Mouse (Mus musculus) left cerebral cortex, adult 6 months (tissue): ENCODE measurements around the gene Dtd2. TPM values are rescaled to one million over a fixed set of nuclear protein-coding genes. Genes with fewer than 3 reads are reported as not detected.

ENCODE experiments used
- long read RNA-seq, 2 experiments: library from polyadenylated mRNA; unstranded; transcript quantifications; one replicate each; pipeline ENCODE4 v2.0.0; 2019 to 2020
- polyA plus RNA-seq: library from polyadenylated mRNA; unstranded; fragments of <200 nt; fragmentation: Nextera tagmentation; gene quantifications from 2 replicates; pipeline ENCODE4 v1.2.3, GENCODE M21; 2021

Dtd2 gene
- polyA plus RNA-seq = 15.3 and 19.3 TPM in 2 replicates
- long read RNA-seq, experiment 1, transcript Dtd2-201 (3 exons, 2,564 nt) = major isoform, 31 of 60 reads
- long read RNA-seq, experiment 1, partial matches to known transcripts = 15 of 60 reads
- long read RNA-seq, experiment 1, other reads (novel, unspliced or antisense) = 10 of 60 reads
- long read RNA-seq, experiment 2, transcript Dtd2-201 (3 exons, 2,564 nt) = major isoform, 21 of 40 reads
- long read RNA-seq, experiment 2, partial matches to known transcripts = 0 of 40 reads
- long read RNA-seq, experiment 2, other reads (novel, unspliced or antisense) = 15 of 40 reads

DNA sequence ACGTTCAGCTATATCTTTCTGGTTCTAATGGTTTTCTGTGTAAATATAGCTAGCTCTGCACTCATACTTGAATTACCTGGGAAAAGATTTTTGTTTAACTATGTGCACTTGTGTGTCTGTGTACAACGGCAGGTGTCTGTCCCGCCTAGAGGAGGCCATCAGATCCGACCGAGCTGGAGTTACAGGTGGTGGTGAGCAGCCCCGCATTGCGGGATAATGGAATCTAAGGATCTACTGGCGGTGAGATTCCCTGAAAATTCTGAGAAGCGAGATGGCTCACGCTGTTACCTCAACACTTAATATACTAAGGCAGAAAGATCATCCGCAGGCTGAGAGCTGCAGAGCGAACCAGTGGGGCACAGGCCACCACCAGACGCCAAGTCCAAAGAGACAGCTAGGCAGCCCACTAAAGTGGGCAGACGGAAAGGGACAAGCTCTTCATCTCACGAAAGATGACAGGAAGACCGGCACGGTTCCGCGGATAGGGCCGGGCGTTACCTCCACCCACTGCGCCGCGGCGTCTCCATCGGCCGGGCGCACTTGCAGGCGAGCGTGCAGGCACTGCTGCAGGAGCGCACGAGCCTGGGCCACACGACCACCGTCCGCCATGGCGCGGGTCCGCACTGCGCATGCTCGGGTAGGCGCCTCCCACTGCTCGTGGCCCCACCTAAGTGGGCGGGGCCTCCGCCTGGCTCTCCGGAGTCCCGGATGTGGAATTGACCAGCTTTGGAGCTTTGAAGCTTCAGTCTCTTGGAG, at the start of gene Dtd2:
Gene Dtd2, minus strand, starts transcription at position 625 of the 756 bp plus-strand sequence.

DNA sequence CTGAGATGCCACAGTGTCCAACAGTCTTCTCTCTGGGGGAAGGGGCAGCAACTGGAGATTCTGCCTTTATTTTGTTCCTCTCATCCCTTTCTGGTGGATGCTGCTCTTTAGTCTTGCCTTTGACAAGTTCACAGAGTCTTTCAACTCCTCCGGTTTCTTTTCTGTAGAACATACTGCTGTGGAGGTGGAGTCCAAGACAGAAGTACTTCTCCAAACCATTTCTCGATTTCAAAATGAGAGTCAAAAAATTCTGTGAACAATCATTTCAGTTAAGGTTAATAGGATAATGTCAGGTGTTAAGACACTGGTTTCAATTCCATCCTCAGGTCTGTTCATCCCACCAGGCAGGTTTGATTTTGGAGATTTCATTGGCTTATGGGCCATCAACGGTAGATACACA, 21.7 kb upstream of the Dtd2 start, which contains the start of gene Gpr33:
Gene Gpr33, minus strand, starts transcription at position 101 of the 400 bp plus-strand sequence.

DNA sequence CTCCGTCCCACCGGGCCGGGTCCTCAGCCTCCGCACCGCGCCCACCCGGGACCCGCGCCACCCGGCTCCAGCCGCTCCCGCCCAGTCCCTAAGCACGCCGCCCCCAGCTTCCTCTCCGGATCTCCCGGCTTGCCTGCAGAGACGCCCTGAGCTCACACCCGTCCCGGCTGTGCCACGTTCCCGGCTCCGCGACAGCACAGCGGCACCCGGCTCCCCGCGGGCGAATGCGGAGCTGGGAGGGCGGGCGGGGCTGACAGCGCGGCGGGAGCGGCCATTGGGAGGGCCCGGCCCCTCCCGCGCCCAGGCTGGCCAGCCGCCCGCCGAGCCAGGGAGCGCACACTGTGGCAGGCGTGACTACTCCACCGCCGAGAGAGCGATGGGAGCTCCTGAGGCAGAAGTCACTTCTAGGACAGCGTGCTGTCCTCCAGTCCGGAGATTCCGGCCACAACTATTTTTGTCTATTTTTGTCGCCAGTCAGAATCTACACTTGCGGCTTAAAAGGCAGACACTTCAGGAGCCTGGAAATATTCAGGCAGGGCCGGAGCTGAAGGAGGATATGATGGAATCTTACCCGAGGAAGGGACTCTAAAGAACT, 35.1 kb downstream of the Dtd2 start, which contains the start of gene Heatr5a:
Gene Heatr5a, minus strand, starts transcription at position 252 of the 595 bp plus-strand sequence.

Other genes starting within 250 kb of the Dtd2 start
- 12.5 and 15.7 TPM in 2 replicates for gene Hectd1, start 177.0 kb downstream of the Dtd2 start, polyA plus RNA-seq
- 0.94 and 1.2 TPM in 2 replicates for gene Heatr5a, start 35.2 kb downstream of the Dtd2 start, polyA plus RNA-seq
- gene Gpr33, start 21.6 kb upstream of the Dtd2 start, polyA plus RNA-seq = not detected in 2 replicates
- gene Nubpl, start 91.2 kb upstream of the Dtd2 start, polyA plus RNA-seq = 3.6 and 3.8 TPM in 2 replicates